Mouse (Mus musculus): ENCODE results near the gene Htr2b. TPM values are rescaled to one million over a fixed set of nuclear protein-coding genes. Genes with fewer than 3 reads are reported as not detected.

Htr2b gene
- polyA plus RNA-seq (2014; fragmentation: Illumina TruSeq; extraction: RNeasy Lipid Tissue Mini Kit (QIAGEN cat#74804); ENCODE audit: low read depth, low replicate concordance) = 3.8 TPM

GRCm38 (mm10) chr1:86111779-86112178 is at the start of gene Htr2b:
Gene Htr2b, minus strand, starts transcription at chr1:86111970.

GRCm38 (mm10) chr1:86154133-86154823 is 42.5 kb upstream of the Htr2b start, which contains the start of gene Armc9:
Gene Armc9, plus strand, starts transcription at chr1:86154780.

GRCm38 (mm10) chr1:86133337-86133736 is 21.6 kb upstream of the Htr2b start, which contains the start of gene Gm21972:
Gene Gm21972, plus strand, starts transcription at chr1:86133637.

GRCm38 (mm10) chr1:86064271-86064991 is 47.3 kb downstream of the Htr2b start, which contains the start of gene Psmd1:
Gene Psmd1, plus strand, starts transcription at chr1:86064387.

Other genes starting within 250 kb of the Htr2b start
- 2.4 TPM for gene Itm2c, start 217.7 kb downstream of the Htr2b start, polyA plus RNA-seq (2014; fragmentation: Illumina TruSeq; extraction: RNeasy Lipid Tissue Mini Kit (QIAGEN cat#74804); ENCODE audit: low read depth, low replicate concordance)
- not detected for gene 4933407L21Rik, start 183.5 kb downstream of the Htr2b start, polyA plus RNA-seq (2014; fragmentation: Illumina TruSeq; extraction: RNeasy Lipid Tissue Mini Kit (QIAGEN cat#74804); ENCODE audit: low read depth, low replicate concordance)
- gene Gpr55, start 151.0 kb downstream of the Htr2b start, polyA plus RNA-seq (2014; fragmentation: Illumina TruSeq; extraction: RNeasy Lipid Tissue Mini Kit (QIAGEN cat#74804); ENCODE audit: low read depth, low replicate concordance) = 1.3 TPM
- gene Spata3, start 95.2 kb downstream of the Htr2b start, polyA plus RNA-seq (2014; fragmentation: Illumina TruSeq; extraction: RNeasy Lipid Tissue Mini Kit (QIAGEN cat#74804); ENCODE audit: low read depth, low replicate concordance) = not detected
- gene 2810459M11Rik, start 66.1 kb downstream of the Htr2b start, polyA plus RNA-seq (2014; fragmentation: Illumina TruSeq; extraction: RNeasy Lipid Tissue Mini Kit (QIAGEN cat#74804); ENCODE audit: low read depth, low replicate concordance) = 24.4 TPM
- 116 TPM for gene Psmd1, start 47.6 kb downstream of the Htr2b start, polyA plus RNA-seq (2014; fragmentation: Illumina TruSeq; extraction: RNeasy Lipid Tissue Mini Kit (QIAGEN cat#74804); ENCODE audit: low read depth, low replicate concordance)
- not detected for gene Gm21972, start 21.7 kb upstream of the Htr2b start, polyA plus RNA-seq (2014; fragmentation: Illumina TruSeq; extraction: RNeasy Lipid Tissue Mini Kit (QIAGEN cat#74804); ENCODE audit: low read depth, low replicate concordance)
- gene Armc9, start 42.8 kb upstream of the Htr2b start, polyA plus RNA-seq (2014; fragmentation: Illumina TruSeq; extraction: RNeasy Lipid Tissue Mini Kit (QIAGEN cat#74804); ENCODE audit: low read depth, low replicate concordance) = 7.4 TPM
- 53.5 TPM for gene B3gnt7, start 190.9 kb upstream of the Htr2b start, polyA plus RNA-seq (2014; fragmentation: Illumina TruSeq; extraction: RNeasy Lipid Tissue Mini Kit (QIAGEN cat#74804); ENCODE audit: low read depth, low replicate concordance)
- 363 TPM for gene Ncl, start 247.4 kb upstream of the Htr2b start, polyA plus RNA-seq (2014; fragmentation: Illumina TruSeq; extraction: RNeasy Lipid Tissue Mini Kit (QIAGEN cat#74804); ENCODE audit: low read depth, low replicate concordance)